ENCODE assay signal across 13 mouse cellular contexts in genomic region chr2:115511612-115512525, GRCm38 (mm10).
DNase-seq lines count a peak whose midpoint lies in the region; ATAC-seq lines count a peak whose summit lies in the region.
"Had no signal": no experiment of that assay in that cellular context is flagged by ENCODE, and none has a peak within 500 bp of the region (broad histone marks: within the 10 kb centered on the region; RNA-seq: fewer than 3 reads in every experiment).

No protein-coding gene starts in this region.

- ATAC-seq in embryonic facial prominence, embryonic 12.5 days (ENCODE audit: insufficient number of reproducible peaks, insufficient read depth, low FRiP score, low TSS enrichment) = no peak
- ATAC-seq in kidney, embryonic 16.5 days (ENCODE audit: low FRiP score, low TSS enrichment) = 0 out of 2 replicates have a peak, but pooled peaks have one; percentile 57
- ATAC-seq in stomach, embryonic 16.5 days (ENCODE audit: insufficient read depth, low FRiP score) = no peak

- H3K9me3 ChIP-seq in embryonic facial prominence, embryonic 12.5 days = no peaks in the 10 kb centered on the region
- no peaks in the 10 kb centered on the region for H3K9me3 ChIP-seq in embryonic facial prominence, embryonic 10.5 days
- no peaks in the 10 kb centered on the region for H3K9me3 ChIP-seq in kidney, embryonic 16.5 days (ENCODE audit: low read length)
- no peaks in the 10 kb centered on the region for H3K9me3 ChIP-seq in stomach, embryonic 16.5 days (replicated peaks; ENCODE audit: control insufficient read depth, low read length)

- no peak overlapping the region for H3K9ac ChIP-seq in embryonic facial prominence, embryonic 12.5 days
- H3K9ac ChIP-seq in kidney, embryonic 16.5 days (replicated peaks; ENCODE audit: low read length) = peak overlapping the region; percentile 19; the same call in 1 of the 2 replicates
- H3K9ac ChIP-seq in stomach, embryonic 16.5 days (ENCODE audit: low read length) = no peak overlapping the region

- 54% methylated on average over 14 of the region's 14 CpGs for WGBS in embryonic facial prominence, embryonic 12.5 days
- WGBS in embryonic facial prominence, embryonic 10.5 days = 67% methylated on average over 14 of the region's 14 CpGs
- 19% methylated on average over 14 of the region's 14 CpGs for WGBS in kidney, embryonic 16.5 days
- WGBS in stomach, embryonic 16.5 days = 52% methylated on average over 14 of the region's 14 CpGs

- H3K4me1 ChIP-seq in embryonic facial prominence, embryonic 12.5 days = peaks cover 15% of the 10 kb centered on the region; the same call in 1 of the 2 replicates
- peaks cover 57% of the 10 kb centered on the region for H3K4me1 ChIP-seq in embryonic facial prominence, embryonic 10.5 days
- peaks cover 41% of the 10 kb centered on the region for H3K4me1 ChIP-seq in kidney, embryonic 16.5 days (ENCODE audit: insufficient read depth, low read length)
- H3K4me1 ChIP-seq in stomach, embryonic 16.5 days (ENCODE audit: control insufficient read depth, insufficient read depth, low read length) = peaks cover 22% of the 10 kb centered on the region
- H3K4me1 ChIP-seq: megakaryocyte, embryonic 14.5 days had no signal

- H3K4me2 ChIP-seq in embryonic facial prominence, embryonic 12.5 days (replicated peaks) = no peak overlapping the region
- peak overlapping the region; percentile 30 for H3K4me2 ChIP-seq in kidney, embryonic 16.5 days (replicated peaks; ENCODE audit: low read depth, low read length)
- peak overlapping the region; percentile 34; the same call in 1 of the 2 replicates for H3K4me2 ChIP-seq in stomach, embryonic 16.5 days (ENCODE audit: low read depth, low read length)

- H3K27ac ChIP-seq in embryonic facial prominence, embryonic 12.5 days = 0 out of 2 replicates have a peak overlapping the region, but pooled peaks have one; percentile 3
- no peak overlapping the region for H3K27ac ChIP-seq in embryonic facial prominence, embryonic 10.5 days (replicated peaks)
- H3K27ac ChIP-seq in kidney, embryonic 16.5 days (ENCODE audit: low read length) = peak overlapping the region; percentile 95
- peak overlapping the region; percentile 86 for H3K27ac ChIP-seq in stomach, embryonic 16.5 days (ENCODE audit: low read length)

- H3K36me3 ChIP-seq in embryonic facial prominence, embryonic 12.5 days = no peaks in the 10 kb centered on the region
- no peaks in the 10 kb centered on the region for H3K36me3 ChIP-seq in embryonic facial prominence, embryonic 10.5 days (replicated peaks)
- H3K36me3 ChIP-seq in kidney, embryonic 16.5 days (ENCODE audit: insufficient read depth, low read length) = no peaks in the 10 kb centered on the region
- H3K36me3 ChIP-seq in stomach, embryonic 16.5 days (ENCODE audit: control insufficient read depth, insufficient read depth, low read length) = no peaks in the 10 kb centered on the region

- no peak for DNase-seq in embryonic facial prominence, embryonic 10.5 days (ENCODE audit: low spot score)
- DNase-seq in kidney, adult 11 months = peak; percentile 32
- DNase-seq in kidney, postnatal 4 days = no peak
- DNase-seq in layer of hippocampus, postnatal 36 days = no peak
- DNase-seq in frontal cortex, postnatal 14 days (ENCODE audit: low spot score in 2 of 2) = no peak
- DNase-seq: cerebellum, adult 9-11 months; gastrocnemius, postnatal 25 days; heart, postnatal 14 days; lung, adult 18-20 months had no signal

- no peaks in the 10 kb centered on the region for H3K27me3 ChIP-seq in embryonic facial prominence, embryonic 12.5 days
- H3K27me3 ChIP-seq in embryonic facial prominence, embryonic 10.5 days (replicated peaks; ENCODE audit: low read depth, poor library complexity, severe bottlenecking) = no peaks in the 10 kb centered on the region
- H3K27me3 ChIP-seq in kidney, embryonic 16.5 days (ENCODE audit: insufficient read depth, low read length) = no peaks in the 10 kb centered on the region
- H3K27me3 ChIP-seq in stomach, embryonic 16.5 days (ENCODE audit: control insufficient read depth, insufficient read depth, low read length) = no peaks in the 10 kb centered on the region
- H3K27me3 ChIP-seq: megakaryocyte, embryonic 14.5 days had no signal

- H3K4me3 ChIP-seq in embryonic facial prominence, embryonic 12.5 days = no peak overlapping the region
- H3K4me3 ChIP-seq in embryonic facial prominence, embryonic 10.5 days = no peak overlapping the region
- peak overlapping the region; percentile 20; the same call in 1 of the 2 replicates for H3K4me3 ChIP-seq in kidney, embryonic 16.5 days (ENCODE audit: low read length)
- no peak overlapping the region for H3K4me3 ChIP-seq in stomach, embryonic 16.5 days (replicated peaks; ENCODE audit: low read length)
- H3K4me3 ChIP-seq: megakaryocyte, embryonic 14.5 days had no signal
